Mouse (Mus musculus): ENCODE data around the gene Kank3.

Gene Kank3

GRCm38 (mm10) chr17:33851331-33851730 lies 41.0 kb downstream of the Kank3 start:
- no peak for DNase-seq (ENCODE audit: low spot score)

DNA sequence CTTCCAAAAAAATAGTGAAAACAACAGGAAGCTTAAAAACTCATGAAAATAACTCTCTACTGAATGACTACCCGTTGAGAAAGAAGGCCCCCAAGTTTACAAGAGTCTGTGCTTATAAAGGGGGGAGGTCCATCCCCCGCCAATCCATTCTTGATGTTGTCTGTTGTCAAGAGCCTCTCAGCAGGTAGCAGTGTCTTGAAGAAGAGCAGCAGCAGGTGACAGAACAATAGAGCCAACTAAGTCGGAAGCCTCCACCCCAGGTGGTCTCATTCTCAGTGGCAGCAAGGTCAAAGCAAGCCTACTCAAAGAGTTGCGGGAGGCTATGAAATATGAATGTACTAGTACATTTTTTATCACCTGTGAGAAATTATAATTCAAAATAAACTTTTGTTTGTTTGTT lies 47.5 kb downstream of the Kank3 start:
- DNase-seq (ENCODE audit: low spot score), result no peak

GRCm38 (mm10) chr17:33865330-33866030 lies 55.2 kb downstream of the Kank3 start:
- DNase-seq (ENCODE audit: low spot score), result peak; percentile 26
